Mouse (Mus musculus) layer of hippocampus, adult 8-10 months (tissue): ENCODE data around the gene C3ar1. TPM values are rescaled to one million over a fixed set of nuclear protein-coding genes. Genes with fewer than 3 reads are reported as not detected.

ENCODE experiments used
- DNase-seq, 2 experiments: peaks; one replicate each; pipeline ENCODE4 v3.0.0; 2022; ENCODE audit warnings: low spot score in 2 of 2
- total RNA-seq, 4 experiments: library from RNA; stranded (reverse); gene quantifications; 2 replicates each; pipeline ENCODE4 v1.2.4; 2022

C3ar1 gene
- total RNA-seq, 4 experiments from 2014 or later: 0.66 to 11.6 (median 4.5) TPM

- DNase-seq: no peak
Measured at GRCm38 (mm10) chr6:122828086-122828485, 27.9 kb downstream of the C3ar1 start.

- DNase-seq: peak; percentile 80 to 81
Measured at GRCm38 (mm10) chr6:122825923-122826742, 29.8 kb downstream of the C3ar1 start.

GRCm38 (mm10) chr6:122825166-122825565, 30.8 kb downstream of the C3ar1 start:
- DNase-seq: no peak

GRCm38 (mm10) chr6:122824086-122824485, 31.9 kb downstream of the C3ar1 start:
- DNase-seq: no peak

- no peak for DNase-seq
Measured at GRCm38 (mm10) chr6:122821822-122822221, 34.1 kb downstream of the C3ar1 start.

GRCm38 (mm10) chr6:122820799-122821650, 34.9 kb downstream of the C3ar1 start:
- no peak for DNase-seq

- DNase-seq: peak in 1 of 2 experiments; percentile 21
Measured at GRCm38 (mm10) chr6:122820071-122820798, 35.7 kb downstream of the C3ar1 start.

DNA sequence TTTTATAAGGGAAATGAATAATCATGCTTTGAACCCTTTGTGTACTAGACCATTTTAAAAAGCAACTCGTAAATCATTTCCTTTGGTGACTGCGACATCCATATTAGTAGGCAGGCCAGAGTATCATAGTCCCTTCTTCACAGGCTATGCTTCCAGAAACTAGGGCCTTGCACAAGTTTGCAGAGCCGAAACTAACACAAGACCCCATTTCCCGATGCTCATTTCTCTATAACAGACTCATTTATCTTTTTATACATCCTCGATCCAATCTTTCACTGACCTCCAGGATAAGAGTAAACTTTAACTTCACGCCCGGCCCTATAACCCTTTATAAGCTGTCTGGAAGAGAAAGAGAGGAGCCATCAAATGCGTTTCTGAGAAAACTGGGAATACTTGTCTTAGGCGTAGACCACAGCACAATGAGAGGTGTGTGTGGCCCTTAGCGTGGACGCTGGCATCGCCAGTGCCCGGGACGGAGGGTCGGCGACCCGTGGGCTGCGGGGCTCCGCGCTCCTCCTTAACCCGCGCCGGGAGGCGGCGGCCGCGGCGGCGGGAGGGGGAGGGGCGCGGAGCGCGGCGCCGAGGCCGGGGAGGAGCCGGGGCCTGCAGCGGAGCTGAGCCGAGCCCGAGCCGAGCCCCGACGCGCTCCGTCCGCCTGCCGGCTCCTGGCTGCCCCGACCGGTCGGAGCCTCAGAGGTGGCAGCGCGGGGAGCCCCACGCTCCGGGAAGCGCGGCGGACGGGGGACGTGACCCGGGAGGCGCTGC, 36.5 kb downstream of the C3ar1 start, which contains the start of gene Foxj2:
Foxj2 (plus strand) TSS at position 609 of the 765 bp plus-strand sequence.
- DNase-seq: peak in 1 of 2 experiments; percentile 48

- DNase-seq: no peak
Measured at GRCm38 (mm10) chr6:122813640-122814039, 42.3 kb downstream of the C3ar1 start.

GRCm38 (mm10) chr6:122812716-122813115, 43.2 kb downstream of the C3ar1 start:
- no peak for DNase-seq

DNA sequence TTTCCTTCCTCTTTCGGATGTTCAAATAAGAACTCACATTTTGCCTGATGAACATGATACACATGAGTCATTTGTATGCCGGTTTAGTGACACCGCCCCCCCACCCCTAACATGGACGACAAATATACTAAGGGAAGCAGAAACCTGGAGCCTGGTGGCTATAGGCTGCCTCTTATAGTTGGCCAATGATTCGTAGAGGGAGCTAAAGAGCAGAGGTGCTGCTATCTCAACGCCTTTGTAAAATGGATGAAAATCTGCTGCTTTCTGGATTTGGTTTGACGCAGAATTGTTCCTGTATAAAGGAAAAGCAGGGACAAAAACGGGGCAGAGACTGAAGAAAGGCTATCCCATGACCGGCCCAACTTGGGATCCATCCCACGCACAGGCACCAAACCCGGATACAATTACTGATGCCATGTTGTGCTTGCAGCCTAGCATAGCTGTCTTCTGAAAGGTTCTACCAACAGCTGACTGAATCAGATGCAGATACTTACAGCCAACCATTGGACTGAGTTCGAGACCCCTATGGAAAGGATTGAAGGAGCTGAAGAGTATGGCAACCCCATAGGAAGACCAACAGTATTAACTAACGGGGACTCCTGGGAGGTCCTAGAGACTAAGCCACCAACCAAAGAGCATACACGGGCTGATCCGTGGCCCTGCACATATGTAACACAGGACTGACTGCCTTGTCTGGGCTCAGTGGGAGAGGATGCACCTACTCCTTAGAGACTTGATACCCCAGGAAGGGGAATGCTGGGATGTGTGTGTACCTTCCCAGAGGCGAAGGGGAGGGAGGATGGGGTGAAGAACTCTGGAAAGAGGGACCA, 44.0 kb downstream of the C3ar1 start:
- no peak for DNase-seq

GRCm38 (mm10) chr6:122811280-122811652, 44.7 kb downstream of the C3ar1 start:
- peak; percentile 91 to 92 for DNase-seq

GRCm38 (mm10) chr6:122810615-122811279, 45.2 kb downstream of the C3ar1 start:
- DNase-seq: peak; percentile 98

GRCm38 (mm10) chr6:122810022-122810614, 45.8 kb downstream of the C3ar1 start:
- DNase-seq: no peak

- peak in 1 of 2 experiments; percentile 85 for DNase-seq
Measured at GRCm38 (mm10) chr6:122804418-122804817, 51.5 kb downstream of the C3ar1 start.

DNA sequence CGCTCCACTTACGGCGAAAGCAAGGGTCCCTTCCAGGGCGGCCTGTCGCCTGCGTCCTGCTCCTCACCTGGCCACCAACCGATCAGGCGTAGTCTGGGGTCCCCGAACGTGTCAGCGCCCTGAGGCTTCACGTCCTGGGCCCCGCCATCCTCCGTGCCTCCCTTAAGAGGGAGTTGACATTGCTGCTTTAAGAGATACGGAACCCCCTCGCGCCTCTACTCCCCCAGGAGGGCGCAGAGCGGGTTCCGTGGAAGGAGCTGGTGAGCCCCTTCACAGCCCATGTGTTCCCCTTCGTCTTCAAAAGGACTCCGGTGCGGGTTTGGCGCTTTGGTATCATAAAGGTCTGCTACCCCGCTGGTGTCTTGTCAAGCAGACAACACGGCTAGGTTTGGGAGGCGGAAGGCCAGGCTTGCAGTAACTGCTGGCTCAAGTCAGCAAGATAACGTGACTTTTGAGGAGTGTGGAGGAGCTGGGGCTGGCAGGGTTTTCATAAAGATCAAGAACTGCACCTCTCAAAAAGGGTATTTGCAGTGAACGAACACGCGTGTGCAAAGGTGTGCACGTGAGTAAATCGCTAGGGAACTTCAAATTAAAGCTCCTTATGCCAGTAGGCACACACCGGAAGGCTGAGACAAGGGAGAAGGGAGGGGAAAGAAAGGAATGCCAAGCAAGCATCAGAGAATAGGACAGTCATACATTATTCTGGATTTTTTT, 54.0 kb downstream of the C3ar1 start:
- DNase-seq: no peak

GRCm38 (mm10) chr6:122801301-122801800, 54.6 kb downstream of the C3ar1 start, which contains the start of gene Slc2a3:
Gene Slc2a3, minus strand, starts transcription at chr6:122801640.
- peak in 1 of 2 experiments; percentile 41 for DNase-seq
